Mouse (Mus musculus): Measurements from ENCODE around the gene Snap91.

Gene Snap91

GRCm38 (mm10) chr9:86880113-86880972 lies at the start of gene Snap91:
Gene Snap91, minus strand, starts transcription at chr9:86880654.
- WGBS = under 1% methylated on average over 91 of the region's 104 CpGs

GRCm38 (mm10) chr9:86926519-86926918 lies 46.1 kb upstream of the Snap91 start:
- 75% methylated on average over 5 of the region's 5 CpGs for WGBS

- WGBS = 91% methylated on average over 6 of the region's 6 CpGs
Observed at GRCm38 (mm10) chr9:86925688-86926087, 45.2 kb upstream of the Snap91 start.

GRCm38 (mm10) chr9:86922430-86922829 lies 42.0 kb upstream of the Snap91 start:
- 69% methylated on average over 3 of the region's 3 CpGs for WGBS

DNA sequence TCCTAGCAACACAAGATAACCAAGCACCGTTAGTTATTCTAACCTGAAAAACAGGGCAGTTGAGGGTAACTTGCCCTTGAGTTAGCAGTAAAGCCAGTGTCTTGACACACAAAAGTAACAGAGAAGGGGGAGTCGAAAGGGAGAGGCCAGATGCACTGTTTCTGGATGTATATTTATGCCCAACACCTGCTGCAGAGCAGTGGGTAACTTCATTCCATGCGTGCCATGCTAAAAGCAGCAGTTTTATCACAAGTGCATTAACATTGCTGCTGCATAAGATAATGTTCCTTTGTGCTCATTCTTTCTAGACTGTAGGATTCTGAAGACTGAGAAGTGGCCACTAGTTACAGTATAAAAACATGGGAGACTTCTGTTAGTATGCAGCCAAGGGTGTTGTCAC lies 36.1 kb upstream of the Snap91 start:
- 66% methylated on average over 3 of the region's 3 CpGs for WGBS

DNA sequence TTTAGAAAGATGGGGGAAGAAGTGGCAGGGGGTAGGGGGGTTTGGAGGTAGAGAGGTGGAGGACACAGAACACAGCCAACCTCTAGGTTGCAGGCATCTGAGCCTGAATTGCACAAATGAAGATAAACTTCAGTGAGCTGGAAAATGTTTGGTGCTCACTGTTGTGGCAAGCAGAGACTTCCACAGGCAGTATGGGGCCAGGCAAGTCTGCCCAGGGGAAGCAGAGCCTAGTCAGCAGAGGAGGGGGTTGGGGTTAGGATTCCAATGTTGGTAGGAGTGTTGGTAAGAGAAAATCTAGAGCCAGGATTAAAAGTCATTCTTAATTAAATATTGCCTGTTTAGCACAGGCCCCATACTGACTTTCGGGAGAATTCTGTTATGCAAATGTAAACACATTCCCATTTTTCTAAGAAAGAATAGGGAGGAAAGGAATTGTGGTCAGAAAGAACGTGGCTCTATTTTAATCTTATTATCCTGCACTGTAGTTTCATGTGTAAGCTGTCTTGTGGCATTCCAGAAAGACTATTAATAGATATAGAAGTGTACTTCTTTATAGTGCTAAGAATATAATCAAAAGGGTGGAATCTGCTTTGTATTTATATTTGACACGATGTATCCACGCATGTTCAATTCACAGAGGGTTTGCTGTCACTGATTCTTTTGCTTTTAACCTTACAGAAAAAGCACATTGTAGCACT lies 19.2 kb upstream of the Snap91 start:
- 48% methylated on average over 4 of the region's 4 CpGs for WGBS

GRCm38 (mm10) chr9:86879216-86880112 lies 990 bp downstream of the Snap91 start:
- WGBS = under 1% methylated on average over 75 of the region's 75 CpGs

DNA sequence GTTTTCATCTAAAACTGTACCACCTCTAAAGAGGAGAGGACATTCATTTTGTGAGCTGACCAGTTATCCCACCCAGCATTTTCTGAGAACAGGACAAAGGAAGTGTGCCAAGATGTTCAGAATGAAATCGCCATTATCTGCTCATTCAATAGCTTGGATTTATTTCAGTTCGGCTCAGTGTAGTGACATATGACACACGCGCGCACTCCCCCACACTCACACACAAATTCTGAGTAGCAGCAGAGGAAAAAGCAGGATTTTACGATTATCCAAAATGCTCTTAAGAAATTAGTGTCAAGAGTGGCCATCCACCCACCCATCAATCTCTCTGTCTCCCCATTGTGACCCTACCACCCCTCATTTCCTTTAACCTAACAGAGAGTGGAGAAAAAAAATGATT lies 1.7 kb downstream of the Snap91 start:
- WGBS = 36% methylated on average over 6 of the region's 6 CpGs

GRCm38 (mm10) chr9:86873681-86874080 lies 6.8 kb downstream of the Snap91 start:
- 66% methylated on average over 4 of the region's 4 CpGs for WGBS

- 54% methylated on average over 11 of the region's 11 CpGs for WGBS
Observed at GRCm38 (mm10) chr9:86869586-86870338, 10.7 kb downstream of the Snap91 start.

DNA sequence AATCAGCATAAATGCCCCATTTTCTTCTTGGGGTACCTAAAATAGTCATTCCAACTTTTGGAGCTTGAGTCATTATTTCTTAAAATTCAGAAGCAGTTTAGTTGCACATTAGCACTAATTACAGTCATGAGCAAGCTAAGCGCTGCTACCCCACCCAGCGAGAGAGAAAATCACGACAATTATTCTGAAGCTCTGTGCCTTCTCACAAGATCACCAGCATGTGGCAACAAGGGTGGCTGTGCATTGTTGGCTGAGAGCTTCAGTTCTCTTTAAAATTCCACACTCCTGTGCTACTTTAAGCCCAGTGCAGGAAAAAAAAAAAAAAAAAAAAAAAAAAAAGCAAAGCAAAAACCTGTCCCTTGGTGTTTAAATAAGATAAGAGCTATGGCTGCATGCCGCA lies 22.4 kb downstream of the Snap91 start:
- WGBS = 54% methylated on average over 4 of the region's 4 CpGs

- 53% methylated on average over 2 of the region's 2 CpGs for WGBS
Observed at GRCm38 (mm10) chr9:86857626-86858025, 22.8 kb downstream of the Snap91 start.

- WGBS = 64% methylated on average over 3 of the region's 3 CpGs
Observed at GRCm38 (mm10) chr9:86852861-86853260, 27.6 kb downstream of the Snap91 start.

GRCm38 (mm10) chr9:86851689-86852088 lies 28.8 kb downstream of the Snap91 start:
- 89% methylated on average over 5 of the region's 5 CpGs for WGBS

DNA sequence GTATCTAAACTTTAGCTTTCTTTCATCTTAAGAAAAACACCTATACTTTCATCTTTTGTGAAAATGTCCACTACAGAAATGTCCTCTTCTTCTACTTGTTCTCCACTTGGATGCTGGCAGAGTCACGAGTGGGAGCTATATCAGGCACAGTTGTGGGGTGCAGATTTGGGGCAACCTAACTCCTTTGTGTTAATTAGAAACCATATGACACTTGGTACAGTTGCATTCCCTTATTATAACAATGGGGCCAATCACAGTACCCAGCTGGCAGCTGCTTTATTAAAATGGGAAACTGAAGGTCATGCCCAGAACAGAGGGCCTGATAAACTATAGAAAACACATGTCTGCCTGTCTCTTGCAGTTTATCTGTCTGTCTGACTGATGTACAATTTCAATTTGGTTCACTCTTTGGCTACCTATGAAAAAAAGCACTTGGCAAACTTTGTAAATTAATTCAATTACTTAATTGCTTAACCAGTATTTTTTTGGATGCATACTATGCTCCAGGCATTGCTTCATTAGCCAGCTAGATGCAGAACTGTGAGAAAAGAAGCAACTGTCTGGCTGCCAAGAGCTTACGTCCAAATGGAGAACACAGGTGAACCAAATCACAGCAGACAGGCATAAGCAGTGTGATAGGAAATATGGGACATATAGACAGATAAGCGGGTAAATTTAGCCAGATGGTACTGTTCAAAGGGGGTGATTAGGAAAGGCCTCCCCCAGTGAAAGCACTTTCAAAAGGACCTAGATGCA lies 29.8 kb downstream of the Snap91 start:
- WGBS = 48% methylated on average over 3 of the region's 3 CpGs

DNA sequence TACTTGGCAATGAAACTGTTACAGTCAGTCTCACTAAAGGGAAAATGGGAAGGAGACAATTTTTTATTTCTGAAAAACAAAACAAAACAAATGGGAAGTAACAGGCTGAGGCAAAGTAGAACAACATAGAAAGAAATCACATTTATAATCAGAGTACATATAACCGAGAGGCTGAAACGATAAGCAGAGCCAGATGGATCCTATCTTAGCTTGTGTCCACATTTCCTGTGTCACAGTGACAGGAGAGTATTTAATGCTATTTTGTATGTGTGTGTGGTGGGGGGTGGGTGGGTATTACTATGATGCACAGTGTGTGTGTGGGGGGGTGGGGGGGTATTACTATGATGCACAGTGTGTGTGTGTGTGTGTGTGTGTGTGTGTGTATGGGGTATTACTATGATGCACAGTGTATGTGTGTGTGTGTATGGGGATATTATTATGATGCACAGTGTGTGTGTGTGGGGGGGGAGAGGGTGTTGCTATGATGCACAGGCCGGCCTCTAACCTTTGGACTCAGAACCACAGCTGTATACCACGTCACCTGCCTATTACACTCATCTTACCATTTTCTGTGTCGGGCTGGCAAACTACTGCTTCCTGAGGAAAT lies 36.6 kb downstream of the Snap91 start:
- 71% methylated on average over 5 of the region's 5 CpGs for WGBS

DNA sequence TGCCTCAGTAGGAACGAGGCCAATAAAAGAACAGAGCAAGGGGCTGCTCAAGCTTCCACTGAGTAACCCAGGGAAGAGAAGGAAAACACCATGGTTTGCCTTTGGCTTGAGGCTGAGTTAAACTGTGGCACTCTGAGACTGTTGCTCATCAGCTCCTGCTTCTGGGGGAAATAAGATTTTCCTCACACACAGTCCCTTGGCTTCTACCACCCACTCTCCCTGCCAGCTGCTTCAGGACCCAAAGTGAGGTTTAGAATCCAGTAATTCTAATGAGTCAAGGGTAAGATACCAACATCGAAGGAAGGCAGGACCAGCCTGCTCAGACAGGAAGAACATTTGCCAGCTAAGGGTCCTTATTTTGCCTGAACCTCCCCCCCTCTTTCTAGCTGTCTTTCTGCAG lies 50.7 kb downstream of the Snap91 start:
- 28% methylated on average over 2 of the region's 2 CpGs for WGBS

- WGBS = 50% methylated on average over 8 of the region's 8 CpGs
Observed at GRCm38 (mm10) chr9:86829034-86829433, 51.4 kb downstream of the Snap91 start.

DNA sequence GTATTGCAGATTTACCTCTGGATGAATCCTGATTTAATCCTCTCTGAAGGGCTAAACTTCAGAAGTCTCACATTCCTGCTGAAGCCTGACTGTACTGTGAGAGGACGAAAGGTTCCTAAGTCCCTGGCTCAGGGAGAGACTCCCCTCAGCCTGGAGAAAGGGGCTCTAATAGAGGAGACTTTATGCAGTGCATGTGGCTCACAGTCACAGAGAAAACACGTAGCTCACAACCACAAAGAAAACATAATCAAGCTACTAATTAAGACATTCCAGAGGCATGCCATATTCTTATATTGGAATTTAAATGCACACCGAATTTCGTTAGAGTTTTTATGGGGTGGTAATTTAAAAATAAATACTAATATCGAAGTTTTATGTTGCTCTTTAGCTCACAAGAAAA lies 61.1 kb downstream of the Snap91 start:
- WGBS = 62% methylated on average over 5 of the region's 5 CpGs

DNA sequence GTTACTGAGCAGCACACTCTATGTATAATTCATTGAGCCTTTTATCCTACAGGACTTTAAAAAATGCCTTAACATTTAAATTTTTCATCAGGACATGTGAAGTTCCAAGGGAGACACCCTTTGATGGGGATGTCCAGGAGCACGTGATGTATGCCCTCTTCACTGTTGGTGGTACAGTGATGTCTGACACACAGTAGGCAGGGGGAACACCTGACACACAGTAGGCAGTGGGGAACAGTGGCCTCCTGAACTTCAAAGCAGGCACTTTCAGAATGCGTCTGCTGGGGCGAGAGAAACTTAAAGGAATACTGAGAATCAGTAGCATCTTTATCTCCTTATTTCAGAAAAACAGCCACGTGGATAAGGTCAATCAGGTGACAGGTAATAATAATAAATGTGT lies 62.8 kb downstream of the Snap91 start:
- WGBS = 81% methylated on average over 4 of the region's 4 CpGs
